Mouse (Mus musculus) adipose tissue, adult 10 weeks (tissue): ENCODE measurements around the gene Ric8b. TPM values are rescaled to one million over a fixed set of nuclear protein-coding genes. Genes with fewer than 3 reads are reported as not detected.

Source experiments
- polyA plus RNA-seq: library from polyadenylated mRNA; stranded (reverse); fragments of 350-450 nt; fragmentation: Illumina TruSeq; extraction: RNeasy Lipid Tissue Mini Kit (QIAGEN cat#74804); gene quantifications from one replicate; pipeline ENCODE4 v1.2.3, GENCODE M21; 2014; ENCODE audit warnings: low read depth, low replicate concordance

The Ric8b gene
- polyA plus RNA-seq = 18.9 TPM

GRCm38 (mm10) chr10:84916810-84917730 lies at the start of gene Ric8b:
Gene Ric8b, plus strand, starts transcription at chr10:84917616.

Other genes with a start within 250 kb of the Ric8b start
- gene Rfx4, start 161.6 kb upstream of the Ric8b start, polyA plus RNA-seq = 0.84 TPM
- gene Fhl4, start 184.9 kb downstream of the Ric8b start, polyA plus RNA-seq = 51.4 TPM
- 17.2 TPM for gene Tmem263, start 185.0 kb downstream of the Ric8b start, polyA plus RNA-seq
- gene Mterf2, start 210.4 kb downstream of the Ric8b start, polyA plus RNA-seq = 9.0 TPM